Mouse (Mus musculus) lung, postnatal 4 days (tissue): ENCODE results near the gene Ube4b.
"Not testable (repeated sequence)": the region's sequence is repeated elsewhere in the genome, so short reads cannot be mapped to it uniquely, and the experiment has no call there.

Experiments used
- DNase-seq, 2 experiments: peaks; one replicate each; pipeline ENCODE4 v3.0.0; 2021

The Ube4b gene

DNA sequence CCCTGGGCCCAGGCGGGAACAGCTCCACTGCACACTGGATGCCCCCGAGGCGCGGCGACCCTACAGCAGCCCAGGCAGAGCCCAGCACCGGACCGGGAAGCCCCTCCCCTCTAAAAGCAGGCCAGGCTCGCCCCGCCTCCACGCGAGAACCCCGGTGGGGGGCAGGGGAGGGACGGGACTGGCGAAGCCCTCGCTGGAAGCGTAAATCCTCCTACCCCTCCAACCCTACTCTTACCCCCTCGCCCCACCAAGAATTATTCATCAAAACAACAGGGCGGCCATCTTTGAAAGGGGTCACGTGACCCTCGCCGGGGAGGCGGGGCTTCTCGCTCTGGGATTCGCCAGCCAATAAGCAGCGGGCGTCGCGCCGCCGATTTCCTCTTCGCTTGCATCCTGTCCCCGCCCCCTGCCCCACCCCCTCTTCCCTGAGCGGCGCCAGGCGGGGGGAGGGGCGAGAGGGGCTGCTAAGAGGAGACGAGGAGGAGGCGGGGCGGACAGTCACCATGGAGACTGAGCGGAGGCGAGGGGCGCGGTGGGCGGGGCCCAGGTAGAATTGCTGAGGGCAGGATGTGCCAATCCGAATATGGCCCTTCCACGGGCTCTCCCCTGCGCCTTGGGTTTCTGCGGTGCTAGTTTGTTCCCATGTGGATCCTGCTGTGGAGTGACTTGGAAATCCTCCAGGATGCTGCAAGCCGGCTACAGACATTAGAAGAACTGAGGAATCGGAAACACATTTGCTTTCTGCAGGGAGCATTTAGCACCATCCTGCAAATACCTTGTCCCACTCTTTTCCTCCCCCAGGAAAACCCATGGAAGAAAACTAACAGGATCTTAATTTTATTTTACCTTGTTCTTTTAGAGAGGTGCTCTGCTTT is at the start of gene Ube4b:
Ube4b (minus strand) TSS at position 425 of the 875 bp plus-strand sequence.
- DNase-seq: peak; percentile 97 to 98

DNA sequence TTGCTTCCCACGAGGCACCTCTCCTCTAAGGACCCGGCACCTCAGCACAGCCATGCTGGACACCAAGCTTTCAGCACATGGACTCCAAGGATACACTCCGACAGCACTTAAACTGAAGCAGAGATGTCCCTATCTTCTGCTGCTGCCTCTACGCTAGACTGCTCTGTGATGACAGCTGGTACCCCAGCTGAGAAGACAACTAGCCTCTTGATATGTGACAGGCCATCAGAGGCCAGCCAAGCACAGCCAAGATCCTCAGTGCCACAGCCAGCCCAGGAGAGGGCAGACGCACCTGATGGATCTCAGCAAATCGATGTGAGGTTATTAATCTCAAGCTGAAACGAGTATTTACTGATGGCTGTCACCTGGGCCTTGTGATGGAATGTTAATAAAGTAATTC is 48.5 kb upstream of the Ube4b start:
- no peak for DNase-seq

- no peak for DNase-seq
Measured at GRCm38 (mm10) chr4:149469557-149469956, 43.0 kb upstream of the Ube4b start.

- no peak for DNase-seq
Measured at GRCm38 (mm10) chr4:149463435-149463950, 36.9 kb upstream of the Ube4b start.

DNA sequence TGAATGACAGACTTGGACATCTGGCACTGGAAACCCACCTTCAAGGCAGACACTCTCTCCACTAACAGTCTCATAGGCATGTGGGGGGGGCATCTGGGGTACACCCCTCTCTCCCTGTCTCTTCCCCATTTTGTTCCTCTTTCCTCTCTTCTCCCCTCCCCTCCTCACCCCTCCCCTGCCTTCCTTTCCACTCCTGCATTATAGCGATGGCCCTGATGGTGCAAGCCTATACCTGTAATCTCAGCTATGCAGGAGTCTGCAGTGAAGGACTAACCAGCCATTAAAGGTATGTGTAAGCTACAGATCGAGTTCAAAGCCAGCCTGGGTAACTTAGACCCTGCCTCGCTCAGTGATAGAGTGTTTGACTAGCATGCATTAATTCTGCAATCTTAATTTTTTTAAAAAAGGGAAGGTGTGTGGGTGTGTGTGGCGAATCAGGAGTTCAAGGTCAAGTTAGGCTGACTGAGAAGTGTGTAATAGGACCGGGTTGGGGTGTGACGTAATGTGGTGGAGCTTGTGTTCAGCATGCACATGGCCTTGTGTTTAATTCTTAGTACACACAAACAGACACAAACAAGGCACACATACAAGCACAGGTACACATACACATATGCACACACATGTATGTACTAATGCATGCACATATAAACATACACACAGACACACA is 35.9 kb upstream of the Ube4b start:
- no peak for DNase-seq

DNA sequence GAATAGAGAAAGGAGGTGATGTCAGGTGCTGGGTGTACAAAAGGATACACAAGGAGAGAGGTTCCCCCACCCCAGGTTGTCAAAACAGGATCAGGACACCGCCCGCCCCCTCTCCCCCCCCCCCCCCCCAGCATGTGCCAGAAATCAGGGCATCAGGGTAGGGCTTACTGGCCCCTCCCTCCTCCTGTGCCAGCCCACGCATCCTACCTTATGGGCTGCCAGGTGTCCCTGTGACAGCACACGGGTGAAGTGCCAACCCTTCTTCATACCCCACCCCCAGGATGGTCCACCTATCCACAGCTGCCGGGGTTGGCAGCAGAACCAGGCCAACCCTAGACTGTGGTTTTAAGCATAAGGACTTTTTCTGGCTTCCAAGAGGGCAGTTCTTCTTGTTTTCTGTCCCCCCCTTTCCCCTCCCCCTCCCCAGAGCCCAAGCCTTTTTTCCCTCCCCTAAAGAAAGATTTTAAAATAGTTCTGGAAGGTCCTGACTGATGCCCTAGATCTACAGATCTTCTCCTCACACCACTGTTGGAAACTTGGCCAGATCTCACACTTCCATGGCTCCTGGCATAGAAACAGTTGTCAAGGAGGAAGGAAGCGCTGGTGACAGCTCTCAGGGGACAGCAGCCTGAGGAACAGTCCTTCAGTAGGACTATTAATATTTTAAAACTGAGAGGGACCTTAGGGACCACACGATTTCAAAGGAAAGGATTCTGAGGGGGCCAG is 35.2 kb upstream of the Ube4b start:
- DNase-seq: no peak

DNA sequence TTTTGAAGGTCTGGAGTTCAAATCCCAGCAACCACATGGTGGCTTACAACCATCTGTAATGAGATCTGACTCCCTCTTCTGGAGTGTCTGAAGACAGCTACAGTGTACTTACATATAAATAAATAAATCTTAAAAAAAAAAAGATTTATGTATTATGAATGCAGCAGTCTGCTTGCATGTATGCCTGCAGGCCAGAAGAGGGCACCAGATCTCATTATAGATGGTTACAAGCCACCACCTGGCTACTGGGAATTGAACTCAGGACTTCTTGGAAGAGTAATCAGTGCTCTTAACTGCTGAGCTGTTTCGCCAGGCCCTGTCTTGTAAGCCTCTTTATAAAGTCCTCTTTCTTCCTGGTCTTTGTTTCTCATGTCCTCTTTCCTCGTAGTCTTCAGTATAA is 33.9 kb upstream of the Ube4b start:
- not testable (repeated sequence) for DNase-seq

GRCm38 (mm10) chr4:149459425-149459824 is 32.9 kb upstream of the Ube4b start:
- DNase-seq: no peak

DNA sequence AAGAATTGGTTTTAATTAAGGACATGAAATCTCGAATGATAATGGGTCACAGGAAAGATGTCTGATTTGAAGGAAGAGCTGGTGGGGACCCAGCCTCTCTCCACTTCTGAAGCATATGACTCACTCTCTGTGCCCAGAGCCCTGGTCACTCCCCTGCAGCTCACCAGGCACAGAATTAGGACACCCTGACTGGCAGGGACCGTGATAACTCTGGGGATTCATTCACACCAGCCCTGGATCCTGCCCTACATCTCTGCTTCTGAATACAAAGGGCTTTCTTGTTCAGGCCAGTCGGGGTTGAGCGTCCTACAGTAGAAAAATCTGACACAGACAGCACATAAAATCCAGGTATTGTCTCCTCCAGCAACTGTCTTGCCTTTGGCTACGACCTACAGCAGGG is 32.0 kb upstream of the Ube4b start:
- DNase-seq: no peak

DNA sequence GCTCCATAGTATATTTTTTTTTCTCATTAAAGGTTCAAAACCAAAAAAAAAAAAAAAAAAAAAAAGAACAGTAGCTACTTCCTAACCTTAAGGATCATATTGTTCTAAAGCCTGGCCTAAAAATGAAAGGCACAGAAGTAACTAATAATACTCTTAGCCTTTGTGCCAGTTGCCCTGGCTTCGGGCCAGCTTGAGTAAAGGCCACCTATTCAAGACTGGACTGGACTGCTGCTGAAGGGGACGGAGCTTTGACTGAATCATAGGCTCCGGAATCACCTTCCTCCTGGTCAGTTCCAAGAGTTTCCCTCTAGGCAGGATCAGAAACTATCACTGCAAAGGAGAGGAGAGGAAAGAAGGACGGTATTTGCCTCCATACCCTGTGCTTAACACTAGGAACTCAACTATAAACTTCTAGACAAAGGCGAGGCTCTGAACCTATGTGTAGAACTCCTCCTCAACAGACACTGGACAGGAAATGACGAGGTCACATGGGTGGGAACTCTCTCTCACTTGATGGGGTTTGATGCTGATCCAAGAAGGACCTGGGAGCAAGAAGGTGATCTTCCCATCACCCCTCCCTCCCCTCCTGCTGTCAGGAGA is 31.4 kb upstream of the Ube4b start:
- no peak for DNase-seq

DNA sequence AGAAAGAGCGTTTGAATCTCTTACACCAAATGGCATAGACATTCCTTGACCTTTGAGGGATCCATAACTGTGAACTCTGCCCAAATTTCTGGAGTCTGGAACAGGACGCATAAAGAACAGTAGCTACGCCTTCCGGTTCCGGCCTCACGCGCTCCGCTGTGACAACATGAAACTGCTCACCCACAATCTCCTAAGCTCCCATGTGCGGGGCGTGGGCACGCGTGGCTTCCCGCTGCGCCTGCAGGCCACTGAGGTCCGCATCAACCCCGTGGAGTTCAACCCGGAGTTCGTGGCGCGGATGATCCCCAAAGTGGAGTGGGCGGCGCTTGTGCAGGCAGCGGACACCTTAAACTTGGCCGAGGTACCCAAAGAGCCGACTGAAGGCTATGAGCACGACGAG is 30.6 kb upstream of the Ube4b start:
- DNase-seq: not testable (repeated sequence)

- no peak for DNase-seq
Measured at GRCm38 (mm10) chr4:149454879-149455278, 28.3 kb upstream of the Ube4b start, which contains the start of gene Rbp7. TSS of gene Rbp7 (minus strand) at chr4:149454978.

DNA sequence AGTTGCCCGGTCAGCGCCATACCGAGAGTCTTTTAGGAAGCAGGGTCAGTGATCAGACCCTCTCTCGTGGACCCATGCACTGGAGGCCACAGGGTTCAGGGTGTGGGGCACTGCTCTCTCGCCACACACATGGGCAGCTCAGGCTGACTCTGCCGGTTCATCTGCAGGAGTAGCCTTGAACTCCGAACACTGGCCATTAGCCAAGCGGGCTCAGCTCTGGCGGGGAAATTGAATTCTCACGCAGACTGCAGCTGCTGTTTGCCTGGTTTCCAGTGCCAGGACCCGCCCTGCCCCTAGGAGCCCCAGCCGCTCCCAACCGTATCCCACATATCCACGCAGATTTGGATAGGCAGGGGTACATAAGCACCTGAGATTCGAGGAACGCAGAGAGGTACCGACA is 27.7 kb upstream of the Ube4b start:
- DNase-seq: no peak

- peak in 1 of 2 experiments; percentile 39 for DNase-seq
Measured at GRCm38 (mm10) chr4:149453656-149454055, 27.1 kb upstream of the Ube4b start.

- no peak for DNase-seq
Measured at GRCm38 (mm10) chr4:149450636-149451035, 24.1 kb upstream of the Ube4b start.

- DNase-seq: no peak
Measured at GRCm38 (mm10) chr4:149446309-149446708, 19.8 kb upstream of the Ube4b start.

- DNase-seq: peak; percentile 73 to 80
Measured at GRCm38 (mm10) chr4:149445868-149446267, 19.3 kb upstream of the Ube4b start.

DNA sequence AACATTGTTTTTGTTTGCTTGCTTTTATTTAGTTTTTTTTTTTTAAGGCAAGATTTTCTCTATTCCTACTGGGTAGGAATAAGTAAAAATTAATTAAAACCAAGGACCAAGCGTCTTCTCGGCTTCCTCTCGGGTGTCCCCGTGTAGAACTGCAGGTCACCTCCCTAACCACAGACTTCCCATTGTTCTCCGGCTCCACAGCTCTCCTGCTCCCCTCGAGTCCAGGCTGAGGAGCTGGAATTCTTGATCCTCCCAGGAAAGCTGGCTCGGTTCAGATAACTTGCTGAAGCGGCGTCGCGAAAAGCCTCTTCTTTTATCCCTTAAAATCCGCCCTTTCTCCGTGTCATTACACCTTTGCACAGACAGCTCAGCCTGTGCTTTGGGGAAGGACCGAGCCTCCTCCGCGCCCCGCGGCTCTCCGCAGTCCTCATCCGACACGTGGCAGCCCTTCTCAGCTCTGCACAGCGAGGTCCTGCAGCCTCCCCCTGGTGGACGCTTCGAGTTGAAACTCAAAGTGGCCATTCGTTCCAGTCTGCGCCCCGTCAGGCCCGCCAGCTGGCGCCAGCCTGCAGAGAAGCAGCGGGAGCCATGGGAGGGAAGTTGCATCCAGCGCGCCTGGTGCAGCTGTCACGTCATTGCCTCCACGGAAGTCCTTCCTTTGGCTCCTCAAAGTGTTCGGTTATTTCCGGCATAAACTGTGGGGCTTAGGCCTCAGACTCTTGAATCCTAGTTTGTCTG is 18.6 kb upstream of the Ube4b start:
- DNase-seq: peak; percentile 94 to 95

- no peak for DNase-seq
Measured at GRCm38 (mm10) chr4:149444465-149444864, 17.9 kb upstream of the Ube4b start.

DNA sequence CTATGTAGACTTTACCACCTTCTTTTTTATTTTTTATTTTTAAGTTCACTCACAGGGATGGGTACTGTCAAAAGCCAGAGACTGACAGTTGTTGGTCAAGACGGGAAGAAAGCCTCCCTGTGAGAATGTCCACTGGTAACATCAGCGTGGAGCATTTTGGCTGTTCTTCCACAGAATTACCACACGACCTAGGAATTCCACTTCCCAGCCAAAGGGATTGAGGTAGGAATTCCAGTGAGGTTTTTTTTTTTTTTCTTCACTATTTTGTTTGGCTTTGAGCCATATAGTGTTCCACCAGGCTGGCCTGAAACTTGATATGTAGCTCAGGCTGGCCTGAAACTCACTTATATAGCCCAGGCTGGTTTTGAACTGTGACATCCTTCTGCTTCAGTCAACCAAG is 15.9 kb upstream of the Ube4b start:
- peak in 1 of 2 experiments; percentile 16 for DNase-seq

GRCm38 (mm10) chr4:149440576-149440975 is 14.0 kb upstream of the Ube4b start:
- DNase-seq: no peak

GRCm38 (mm10) chr4:149431887-149432286 is 5.3 kb upstream of the Ube4b start:
- DNase-seq: not testable (repeated sequence)
